Mouse (Mus musculus): ENCODE results near the gene Uhrf1bp1l.

DNA sequence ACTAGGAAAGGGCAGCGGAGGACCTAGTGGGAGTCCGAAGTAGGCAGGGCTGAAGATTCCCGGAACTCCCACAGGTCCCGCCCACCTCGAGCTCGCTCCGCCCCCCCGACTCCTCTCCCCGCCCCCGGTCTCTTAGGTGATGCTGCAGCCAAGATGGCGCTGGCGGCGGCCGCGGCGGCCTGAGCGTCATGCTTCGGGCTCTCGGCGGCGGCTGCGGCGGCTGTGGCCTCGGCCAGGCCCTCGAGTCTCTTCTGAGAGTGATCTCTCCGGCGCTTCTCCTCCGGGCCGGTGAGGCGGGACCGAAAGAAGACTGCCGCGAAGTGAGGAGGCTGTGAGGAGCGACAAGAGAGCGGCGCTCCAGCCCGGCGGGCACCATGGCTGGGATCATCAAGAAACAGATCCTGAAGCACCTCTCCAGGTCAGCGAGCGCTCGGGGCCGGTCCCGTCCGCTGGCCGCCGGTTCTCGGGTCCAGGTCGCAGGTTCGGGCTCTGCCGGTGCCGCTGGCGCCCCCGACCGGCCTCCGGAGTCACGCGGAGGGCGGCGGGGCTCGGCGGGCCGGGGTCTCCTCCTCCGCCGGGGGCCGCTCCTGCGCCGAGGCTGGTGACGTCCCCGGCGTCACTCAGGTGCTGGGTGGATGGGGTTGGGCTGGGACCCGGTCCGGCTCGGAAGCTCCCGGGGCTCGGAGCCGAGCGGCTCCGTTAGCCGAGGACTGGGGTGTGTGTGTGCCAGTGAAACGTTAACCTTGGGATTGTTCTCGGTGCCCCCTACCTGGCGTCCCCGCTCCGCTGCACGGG lies at the start of gene Uhrf1bp1l:
- TF ChIP-seq CTCF (IDR thresholded peaks at IDR 0.05; ENCODE audit: low read depth, low read length) (no peak), GATA1 (IDR thresholded peaks at IDR 0.05; ENCODE audit: borderline replicate concordance, low read length) (no peak)
